Mouse (Mus musculus) bone marrow, adult 2 months (tissue): ENCODE data around the gene Gm20594. TPM values are rescaled to one million over a fixed set of nuclear protein-coding genes. Genes with fewer than 3 reads are reported as not detected.

Experiments
- H3K27ac ChIP-seq: fragments of 200-500 bp; 2 replicates; pipeline ENCODE4 v1.5.1; 2012; ENCODE audit warnings: low read depth, mild to moderate bottlenecking, control low read depth, inconsistent platforms, low read length; ENCODE audit not compliant: control insufficient read depth, poor library complexity, insufficient read depth
- H3K4me1 ChIP-seq: fragments of 200-500 bp; 2 replicates; pipeline ENCODE4 v1.6.1; 2011; ENCODE audit warnings: low read length; ENCODE audit not compliant: control insufficient read depth, insufficient read depth
- H3K4me3 ChIP-seq: fragments of 200-500 bp; replicated peaks from 2 replicates; pipeline ENCODE3; 2011; ENCODE audit warnings: mild to moderate bottlenecking, low read depth, low read length, control low read depth; ENCODE audit not compliant: control insufficient read depth
- CTCF ChIP-seq: fragments of 200-500 bp; IDR thresholded peaks from 2 replicates; pipeline ENCODE4 v1.5.1; 2011; ENCODE audit warnings: low read length, control low read depth; ENCODE audit not compliant: control insufficient read depth, insufficient read depth
- POLR2A ChIP-seq: fragments of 200-500 bp; IDR thresholded peaks from 2 replicates; pipeline ENCODE4 v1.6.1; 2011; ENCODE audit warnings: low read depth, mild to moderate bottlenecking, control low read depth, low read length, borderline replicate concordance; ENCODE audit not compliant: control insufficient read depth
- WGBS: fragments of 180-500 bp; shearing (Covaris S2); methylation state at CpG from one replicate; pipeline ENCODE4 v1.1.7; 2018; 5-methylcytosine and 5-hydroxymethylcytosine counted together
- polyA plus RNA-seq: library from polyadenylated mRNA; stranded (reverse); fragments of >200 nt; gene quantifications from 2 replicates; pipeline ENCODE4 v1.2.4, GENCODE M21; 2011; ENCODE audit warnings: low replicate concordance; ENCODE audit not compliant: missing spikeins, insufficient read depth, insufficient read length

Gm20594 gene
- polyA plus RNA-seq = 8.3 and 17.0 TPM in 2 replicates

GRCm38 (mm10) chr6:79817616-79818015, at the start of gene Gm20594:
Gene Gm20594 (plus strand): TSS chr6:79817916.
- Histone ChIP-seq H3K4me3 (no peak within 1 kb of the TSS), H3K4me1 (no peaks in the 10 kb centered on the region), H3K27ac (no peak within 1 kb of the TSS)
- 32% methylated on average over 1 of the region's 1 CpGs for WGBS
- TF ChIP-seq CTCF (no peak), POLR2A (no peak)

DNA sequence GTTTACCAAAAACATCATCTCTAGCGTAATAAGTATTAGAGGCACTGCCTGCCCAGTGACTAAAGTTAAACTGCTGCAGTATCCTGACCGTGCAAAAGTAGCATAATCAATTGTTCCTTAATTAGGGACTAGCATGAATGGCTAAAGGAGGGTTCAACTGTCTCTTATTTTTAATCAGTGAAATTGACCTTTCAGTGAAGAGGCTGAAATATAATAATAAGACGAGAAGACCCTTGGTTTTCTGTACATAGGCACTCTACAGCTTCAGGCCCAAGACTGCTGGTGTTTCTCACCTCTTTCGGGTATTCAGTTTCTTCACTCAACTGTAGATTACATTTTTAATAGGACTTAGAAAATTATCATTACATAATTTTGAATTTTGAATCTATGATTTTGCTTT, 398 bp downstream of the Gm20594 start:
- Histone ChIP-seq H3K27ac (no peak overlapping the region), H3K4me1 (no peaks in the 10 kb centered on the region), H3K4me3 (no peak overlapping the region)
- WGBS = 73% methylated on average over 4 of the region's 4 CpGs
- TF ChIP-seq CTCF = no peak
- no peak for TF ChIP-seq POLR2A

DNA sequence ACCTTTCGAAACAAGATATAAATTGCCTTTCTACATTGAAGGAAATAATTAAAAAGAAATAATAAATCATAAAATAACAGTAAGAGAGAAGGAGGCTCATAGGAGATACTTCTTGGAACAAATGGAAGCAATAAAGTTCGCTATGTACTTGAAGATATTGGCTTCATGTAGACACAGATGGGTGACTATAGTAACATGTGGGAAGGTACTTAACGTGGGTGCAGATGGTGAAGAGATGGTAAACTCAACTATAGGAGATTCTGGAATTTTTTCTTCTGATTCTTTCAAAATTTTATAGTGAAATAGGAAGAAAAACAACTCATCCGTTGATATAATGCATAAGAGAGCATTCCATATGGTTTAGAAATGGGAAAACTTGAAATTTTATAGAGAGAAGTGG, 16.1 kb downstream of the Gm20594 start:
- H3K4me1 ChIP-seq = no peaks in the 10 kb centered on the region
- TF ChIP-seq POLR2A = no peak
- TF ChIP-seq CTCF = no peak

DNA sequence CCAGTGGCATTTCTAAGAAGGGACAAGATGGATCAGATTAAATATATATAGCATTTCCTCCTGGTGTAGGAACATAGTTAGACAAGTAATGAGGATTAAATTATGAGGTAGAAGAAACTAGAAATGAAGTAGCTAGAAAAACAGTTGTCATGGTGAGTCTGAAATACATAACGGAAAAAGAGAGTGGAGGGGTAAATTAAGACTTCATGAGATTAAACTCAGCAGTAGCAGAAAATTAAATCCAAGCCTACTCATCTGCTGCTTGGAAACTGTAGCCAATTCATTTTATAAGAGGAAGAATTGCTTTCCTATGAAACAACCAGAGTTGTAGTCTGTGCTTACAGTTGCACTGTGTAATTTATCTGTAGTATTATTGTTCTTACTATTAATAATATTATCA, 29.1 kb downstream of the Gm20594 start:
- WGBS = 77% methylated on average over 1 of the region's 1 CpGs
- Histone ChIP-seq H3K27ac (no peak overlapping the region), H3K4me1 (no peaks in the 10 kb centered on the region), H3K4me3 (no peak overlapping the region)
- TF ChIP-seq POLR2A (no peak), CTCF (no peak)

More for the DNA sequence above, 16.1 kb downstream of the Gm20594 start:
- WGBS = 69% methylated on average over 4 of the region's 4 CpGs
- H3K4me3 ChIP-seq = no peak overlapping the region
- H3K27ac ChIP-seq = no peak overlapping the region

Other genes starting within 250 kb of the Gm20594 start
- not detected in 2 replicates for gene Lrrtm4, start 201.0 kb downstream of the Gm20594 start, polyA plus RNA-seq